Mouse (Mus musculus) bone marrow, adult 2 months (tissue): ENCODE measurements around the gene Klhl42.

ENCODE experiments used
- CTCF ChIP-seq: fragments of 200-500 bp; IDR thresholded peaks from 2 replicates; pipeline ENCODE4 v1.5.1; 2011; ENCODE audit warnings: low read length, control low read depth; ENCODE audit not compliant: control insufficient read depth, insufficient read depth
- POLR2A ChIP-seq: fragments of 200-500 bp; IDR thresholded peaks from 2 replicates; pipeline ENCODE4 v1.6.1; 2011; ENCODE audit warnings: low read depth, mild to moderate bottlenecking, control low read depth, low read length, borderline replicate concordance; ENCODE audit not compliant: control insufficient read depth

GRCm38 (mm10) chr6:147109283-147109682, 18.1 kb downstream of the Klhl42 start:
- TF ChIP-seq POLR2A (no peak), CTCF (no peak)
